Mouse (Mus musculus): ENCODE results near the gene Cwh43. TPM values are rescaled to one million over a fixed set of nuclear protein-coding genes. Genes with fewer than 3 reads are reported as not detected.
"Not testable (repeated sequence)": the region's sequence is repeated elsewhere in the genome, so short reads cannot be mapped to it uniquely, and the experiment has no call there.

Gene Cwh43
- polyA plus RNA-seq, 1 experiment, result not detected

GRCm38 (mm10) chr5:73419045-73419695, 13.3 kb downstream of the Cwh43 start:
- H3K27ac ChIP-seq (replicated peaks; ENCODE audit: low read depth, low read length), result no peak overlapping the region
- H3K4me3 ChIP-seq (ENCODE audit: insufficient read depth, low read depth, low read length), result no peak overlapping the region
- no peaks in the 10 kb centered on the region for H3K4me1 ChIP-seq (ENCODE audit: control insufficient read depth, insufficient read depth, insufficient read length, low read length)

- H3K4me1 ChIP-seq (ENCODE audit: control insufficient read depth, insufficient read depth, insufficient read length, low read length), result no peaks in the 10 kb centered on the region
- H3K27ac ChIP-seq (replicated peaks; ENCODE audit: low read depth, low read length), result no peak overlapping the region
- no peak overlapping the region for H3K4me3 ChIP-seq (ENCODE audit: insufficient read depth, low read depth, low read length)
These were observed 20.9 kb downstream of the Cwh43 start for GRCm38 (mm10) chr5:73426824-73427223.

- Histone ChIP-seq H3K4me1 (ENCODE audit: control insufficient read depth, insufficient read depth, insufficient read length, low read length) (no peaks in the 10 kb centered on the region), H3K27ac (replicated peaks; ENCODE audit: low read depth, low read length) (no peak overlapping the region), H3K4me3 (ENCODE audit: insufficient read depth, low read depth, low read length) (no peak overlapping the region)
These were observed 25.7 kb downstream of the Cwh43 start for GRCm38 (mm10) chr5:73431581-73431980.

GRCm38 (mm10) chr5:73432805-73433204, 26.9 kb downstream of the Cwh43 start:
- Histone ChIP-seq H3K4me1 (ENCODE audit: control insufficient read depth, insufficient read depth, insufficient read length, low read length) (no peaks in the 10 kb centered on the region), H3K27ac (replicated peaks; ENCODE audit: low read depth, low read length) (no peak overlapping the region), H3K4me3 (ENCODE audit: insufficient read depth, low read depth, low read length) (no peak overlapping the region)

- no peak overlapping the region for H3K4me3 ChIP-seq (ENCODE audit: insufficient read depth, low read depth, low read length)
- H3K27ac ChIP-seq (replicated peaks; ENCODE audit: low read depth, low read length), result no peak overlapping the region
- H3K4me1 ChIP-seq (ENCODE audit: control insufficient read depth, insufficient read depth, insufficient read length, low read length), result no peaks in the 10 kb centered on the region
These were observed 28.9 kb downstream of the Cwh43 start for GRCm38 (mm10) chr5:73434764-73435163.

- Histone ChIP-seq H3K27ac (replicated peaks; ENCODE audit: low read depth, low read length) (no peak overlapping the region), H3K4me1 (ENCODE audit: control insufficient read depth, insufficient read depth, insufficient read length, low read length) (no peaks in the 10 kb centered on the region), H3K4me3 (ENCODE audit: insufficient read depth, low read depth, low read length) (no peak overlapping the region)
These were observed 36.3 kb downstream of the Cwh43 start for GRCm38 (mm10) chr5:73442176-73442575.

GRCm38 (mm10) chr5:73450276-73450675, 44.4 kb downstream of the Cwh43 start:
- H3K4me1 ChIP-seq (ENCODE audit: control insufficient read depth, insufficient read depth, insufficient read length, low read length), result no peaks in the 10 kb centered on the region
- H3K4me3 ChIP-seq (ENCODE audit: insufficient read depth, low read depth, low read length), result no peak overlapping the region
- no peak overlapping the region for H3K27ac ChIP-seq (replicated peaks; ENCODE audit: low read depth, low read length)

GRCm38 (mm10) chr5:73454502-73455306, 48.8 kb downstream of the Cwh43 start:
- Histone ChIP-seq H3K4me3 (ENCODE audit: insufficient read depth, low read depth, low read length) (no peak overlapping the region), H3K4me1 (ENCODE audit: control insufficient read depth, insufficient read depth, insufficient read length, low read length) (no peaks in the 10 kb centered on the region), H3K27ac (replicated peaks; ENCODE audit: low read depth, low read length) (no peak overlapping the region)

GRCm38 (mm10) chr5:73455307-73455687, 49.4 kb downstream of the Cwh43 start:
- no peaks in the 10 kb centered on the region for H3K4me1 ChIP-seq (ENCODE audit: control insufficient read depth, insufficient read depth, insufficient read length, low read length)
- H3K4me3 ChIP-seq (ENCODE audit: insufficient read depth, low read depth, low read length), result no peak overlapping the region
- H3K27ac ChIP-seq (replicated peaks; ENCODE audit: low read depth, low read length), result no peak overlapping the region

- no peak overlapping the region for H3K27ac ChIP-seq (replicated peaks; ENCODE audit: low read depth, low read length)
- no peaks in the 10 kb centered on the region for H3K4me1 ChIP-seq (ENCODE audit: control insufficient read depth, insufficient read depth, insufficient read length, low read length)
- H3K4me3 ChIP-seq (ENCODE audit: insufficient read depth, low read depth, low read length), result no peak overlapping the region
These were observed 62.9 kb downstream of the Cwh43 start for GRCm38 (mm10) chr5:73468462-73469433.

- Histone ChIP-seq H3K4me3 (ENCODE audit: insufficient read depth, low read depth, low read length) (peak overlapping the region; percentile 47), H3K4me1 (ENCODE audit: control insufficient read depth, insufficient read depth, insufficient read length, low read length) (peaks cover 2% of the 10 kb centered on the region; the same call in 1 of the 2 replicates), H3K27ac (replicated peaks; ENCODE audit: low read depth, low read length) (peak overlapping the region; percentile 93)
These were observed 68.8 kb downstream of the Cwh43 start for GRCm38 (mm10) chr5:73474412-73475405.

GRCm38 (mm10) chr5:73480700-73481099, 74.8 kb downstream of the Cwh43 start, which contains the start of gene Dcun1d4:
Dcun1d4 (plus strand) TSS chr5:73481000.
- Histone ChIP-seq H3K4me3 (ENCODE audit: insufficient read depth, low read depth, low read length) (no peak within 1 kb of the TSS), H3K4me1 (ENCODE audit: control insufficient read depth, insufficient read depth, insufficient read length, low read length) (0 out of 2 replicates have a peak, but pooled peaks cover 5% of the 10 kb centered on the region), H3K27ac (replicated peaks; ENCODE audit: low read depth, low read length) (no peak within 1 kb of the TSS)

GRCm38 (mm10) chr5:73481401-73481800, 75.5 kb downstream of the Cwh43 start:
- Histone ChIP-seq H3K27ac (replicated peaks; ENCODE audit: low read depth, low read length) (no peak overlapping the region), H3K4me3 (ENCODE audit: insufficient read depth, low read depth, low read length) (no peak overlapping the region), H3K4me1 (ENCODE audit: control insufficient read depth, insufficient read depth, insufficient read length, low read length) (0 out of 2 replicates have a peak, but pooled peaks cover 5% of the 10 kb centered on the region)

GRCm38 (mm10) chr5:73482381-73482780, 76.5 kb downstream of the Cwh43 start:
- 0 out of 2 replicates have a peak overlapping the region, but pooled peaks have one; percentile 32 for H3K27ac ChIP-seq (replicated peaks; ENCODE audit: low read depth, low read length)
- not testable (repeated sequence) for H3K4me3 ChIP-seq (ENCODE audit: insufficient read depth, low read depth, low read length); H3K4me1 ChIP-seq (ENCODE audit: control insufficient read depth, insufficient read depth, insufficient read length, low read length)

Measured in brown adipose tissue, adult 24 weeks (tissue).